Mouse (Mus musculus): ENCODE results near the gene Myo1b. TPM values are rescaled to one million over a fixed set of nuclear protein-coding genes. Genes with fewer than 3 reads are reported as not detected.

Gene Myo1b
- polyA plus RNA-seq, 1 experiment from 2014 or later = 68.3 TPM

DNA sequence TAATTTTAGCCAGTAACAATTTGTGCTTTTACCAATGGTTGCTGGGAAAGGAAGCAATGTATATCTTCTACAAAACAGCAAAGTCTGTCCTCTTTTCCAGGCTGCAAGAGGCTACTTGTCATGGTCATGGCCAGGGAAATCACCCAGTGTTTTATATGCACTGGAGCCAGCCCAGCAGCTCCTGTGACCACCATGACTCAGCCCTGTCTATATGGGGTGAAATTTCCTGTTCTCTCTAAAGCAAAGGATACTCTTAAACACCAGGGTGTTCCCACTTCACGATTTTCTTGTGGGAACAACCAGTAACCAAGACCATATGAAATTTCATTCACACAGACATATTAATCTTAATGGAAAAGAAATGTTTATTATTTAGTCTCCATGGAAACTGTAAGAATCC is 107.6 kb downstream of the Myo1b start:
- ATAC-seq (ENCODE audit: low FRiP score, low TSS enrichment) = no peak
- no peak overlapping the region for H3K27ac ChIP-seq (ENCODE audit: low read length)
- H3K4me2 ChIP-seq (replicated peaks; ENCODE audit: low read depth, low read length) = no peak overlapping the region
- H3K36me3 ChIP-seq (ENCODE audit: insufficient read depth, low read length) = no peaks in the 10 kb centered on the region; the same call in 1 of the 2 replicates
- H3K9me3 ChIP-seq (ENCODE audit: low read length) = no peaks in the 10 kb centered on the region
- H3K4me3 ChIP-seq (ENCODE audit: low read length) = no peak overlapping the region
- H3K4me1 ChIP-seq (ENCODE audit: insufficient read depth, low read length) = no peaks in the 10 kb centered on the region
- WGBS = 78% methylated on average over 1 of the region's 1 CpGs
- no peak overlapping the region for H3K9ac ChIP-seq (replicated peaks; ENCODE audit: low read length)
- H3K27me3 ChIP-seq (ENCODE audit: insufficient read depth, low read length) = no peaks in the 10 kb centered on the region

DNA sequence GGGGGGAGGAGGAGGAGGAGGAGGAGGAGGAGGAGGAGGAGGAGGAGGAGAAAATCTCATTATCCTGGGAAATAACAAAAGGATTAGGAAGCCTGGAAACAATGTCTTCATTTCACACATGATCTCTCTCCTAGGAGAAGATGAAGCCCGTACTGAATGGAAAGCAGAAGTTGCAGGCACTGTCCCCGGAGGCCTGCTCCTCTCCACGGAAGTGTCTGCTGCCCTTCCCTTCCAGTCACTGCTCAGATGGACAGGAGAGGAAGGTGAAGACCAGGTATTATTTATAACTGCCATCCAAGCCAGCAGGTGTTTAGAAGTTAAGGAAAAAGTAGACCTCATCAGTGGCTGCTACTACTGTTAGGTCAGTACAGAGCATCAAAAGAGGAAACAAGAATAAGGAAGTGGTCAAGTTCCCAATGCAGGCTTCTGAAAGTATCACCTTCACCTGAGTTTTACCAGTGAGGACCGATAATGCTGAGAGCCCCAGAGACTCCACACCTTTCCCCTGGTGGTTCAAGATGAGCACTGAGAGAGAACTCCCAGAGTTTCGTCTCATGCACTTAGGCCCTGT is 110.7 kb downstream of the Myo1b start:
- WGBS = 83% methylated on average over 5 of the region's 5 CpGs
- H3K9me3 ChIP-seq (ENCODE audit: low read length) = no peaks in the 10 kb centered on the region
- H3K36me3 ChIP-seq (ENCODE audit: insufficient read depth, low read length) = peaks cover 12% of the 10 kb centered on the region
- H3K9ac ChIP-seq (replicated peaks; ENCODE audit: low read length) = no peak overlapping the region
- H3K4me2 ChIP-seq (replicated peaks; ENCODE audit: low read depth, low read length) = no peak overlapping the region
- H3K4me1 ChIP-seq (ENCODE audit: insufficient read depth, low read length) = no peaks in the 10 kb centered on the region
- no peak overlapping the region for H3K27ac ChIP-seq (ENCODE audit: low read length)
- no peak overlapping the region for H3K4me3 ChIP-seq (ENCODE audit: low read length)
- H3K27me3 ChIP-seq (ENCODE audit: insufficient read depth, low read length) = no peaks in the 10 kb centered on the region
- no peak for ATAC-seq (ENCODE audit: low FRiP score, low TSS enrichment)

DNA sequence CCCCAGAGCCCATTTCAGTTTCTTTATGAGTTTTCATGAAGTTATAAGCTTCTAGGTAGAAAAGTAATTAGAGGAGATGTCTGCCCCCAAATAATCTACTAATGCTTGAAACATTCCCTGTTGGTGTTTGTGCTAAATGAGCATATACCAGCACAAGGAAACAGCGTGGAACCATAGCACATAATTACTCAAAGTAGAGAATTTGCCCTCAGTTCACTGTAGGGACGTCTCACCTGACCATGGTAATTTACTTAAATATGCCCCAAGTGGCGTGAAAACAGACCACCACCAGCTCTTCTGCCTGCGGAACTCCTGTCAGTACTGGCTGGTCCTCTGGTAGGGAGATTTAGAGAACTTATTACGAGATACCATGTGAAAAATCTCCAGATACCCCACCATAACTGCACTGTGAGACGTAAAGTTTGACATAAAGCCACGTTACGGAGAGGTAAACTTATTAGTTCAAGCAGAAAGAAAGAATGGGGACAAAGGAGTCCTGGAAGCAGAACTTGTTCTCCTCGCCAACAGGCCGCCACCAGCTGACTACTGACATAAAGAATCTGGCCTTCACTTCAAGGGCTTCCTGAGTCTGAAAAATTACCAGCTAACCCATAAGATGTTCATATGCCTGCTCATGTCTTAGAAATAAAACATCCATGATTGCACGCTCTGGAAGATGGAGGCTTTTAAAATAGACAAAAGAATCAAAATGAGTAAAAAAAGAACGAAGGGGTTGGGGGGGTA is 111.4 kb downstream of the Myo1b start:
- Histone ChIP-seq H3K9me3 (ENCODE audit: low read length) (no peaks in the 10 kb centered on the region), H3K4me1 (ENCODE audit: insufficient read depth, low read length) (no peaks in the 10 kb centered on the region), H3K9ac (replicated peaks; ENCODE audit: low read length) (no peak overlapping the region), H3K27me3 (ENCODE audit: insufficient read depth, low read length) (no peaks in the 10 kb centered on the region), H3K4me2 (replicated peaks; ENCODE audit: low read depth, low read length) (no peak overlapping the region), H3K4me3 (ENCODE audit: low read length) (no peak overlapping the region), H3K27ac (ENCODE audit: low read length) (no peak overlapping the region), H3K36me3 (ENCODE audit: insufficient read depth, low read length) (peaks cover 19% of the 10 kb centered on the region)
- 81% methylated on average over 11 of the region's 12 CpGs for WGBS
- ATAC-seq (ENCODE audit: low FRiP score, low TSS enrichment) = no peak

DNA sequence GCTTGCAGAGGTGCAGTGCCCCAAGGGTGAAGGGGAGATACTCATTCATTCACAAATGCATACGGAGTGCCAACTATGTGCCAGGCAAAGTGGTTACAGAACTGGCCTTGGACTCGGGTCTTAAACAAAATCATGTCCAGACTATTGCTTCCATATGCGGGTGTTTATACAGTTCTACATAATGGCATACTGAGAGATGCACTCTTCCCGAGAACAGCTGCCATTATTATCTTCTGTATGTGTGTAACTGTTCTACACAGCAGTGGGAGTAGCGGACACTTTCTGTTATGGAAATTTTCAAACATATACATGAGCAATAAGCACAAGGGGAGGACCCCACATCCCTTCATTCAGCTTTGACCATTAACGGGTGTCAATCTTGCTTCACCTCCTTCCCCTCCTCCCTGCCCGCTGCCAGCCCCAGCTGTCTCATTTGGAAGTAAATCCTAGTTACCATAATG is 117.8 kb downstream of the Myo1b start:
- Histone ChIP-seq H3K9me3 (ENCODE audit: low read length) (no peaks in the 10 kb centered on the region), H3K36me3 (ENCODE audit: insufficient read depth, low read length) (peaks cover 34% of the 10 kb centered on the region), H3K9ac (replicated peaks; ENCODE audit: low read length) (no peak overlapping the region), H3K4me3 (ENCODE audit: low read length) (no peak overlapping the region), H3K4me1 (ENCODE audit: insufficient read depth, low read length) (no peaks in the 10 kb centered on the region), H3K27ac (ENCODE audit: low read length) (no peak overlapping the region), H3K27me3 (ENCODE audit: insufficient read depth, low read length) (no peaks in the 10 kb centered on the region), H3K4me2 (replicated peaks; ENCODE audit: low read depth, low read length) (no peak overlapping the region)
- 83% methylated on average over 7 of the region's 7 CpGs for WGBS
- ATAC-seq (ENCODE audit: low FRiP score, low TSS enrichment) = no peak

DNA sequence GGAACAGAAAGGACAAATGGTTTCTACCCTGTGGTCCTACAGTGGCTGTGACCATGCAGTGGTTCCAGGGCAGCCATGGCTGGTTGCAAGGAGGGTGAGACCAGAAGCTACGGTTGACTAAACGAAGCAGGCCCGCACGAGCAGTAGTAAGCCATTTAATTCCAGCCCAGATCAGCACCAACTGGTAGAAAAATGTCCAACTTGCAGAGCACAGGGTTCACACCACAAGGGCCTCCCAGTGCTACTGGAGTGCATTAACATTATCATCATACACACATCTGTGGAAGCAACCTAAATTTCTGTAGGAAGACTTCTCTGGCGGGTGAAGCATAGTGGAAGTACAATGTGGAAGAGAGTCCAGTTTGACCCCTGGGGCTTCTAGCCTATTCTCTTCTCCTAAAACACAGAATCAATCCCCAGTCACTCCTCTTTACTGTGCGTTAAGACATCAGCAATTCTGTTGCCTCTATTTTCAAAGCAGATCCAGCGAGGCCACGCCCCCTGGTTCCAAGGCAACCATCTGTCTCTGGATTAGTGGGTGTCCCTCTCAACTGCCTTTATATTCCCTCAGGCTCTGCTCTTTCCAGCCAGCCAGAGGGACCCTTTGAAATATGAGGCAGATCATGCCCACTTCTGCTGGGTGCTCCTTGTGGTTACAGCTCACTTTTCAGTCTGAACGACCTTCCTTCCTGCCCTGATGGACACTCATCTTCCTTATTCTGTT is 120.1 kb downstream of the Myo1b start:
- peaks cover 44% of the 10 kb centered on the region for H3K36me3 ChIP-seq (ENCODE audit: insufficient read depth, low read length)
- ATAC-seq (ENCODE audit: low FRiP score, low TSS enrichment) = no peak
- no peak overlapping the region for H3K27ac ChIP-seq (ENCODE audit: low read length)
- H3K4me2 ChIP-seq (replicated peaks; ENCODE audit: low read depth, low read length) = no peak overlapping the region
- no peak overlapping the region for H3K4me3 ChIP-seq (ENCODE audit: low read length)
- H3K9ac ChIP-seq (replicated peaks; ENCODE audit: low read length) = no peak overlapping the region
- no peaks in the 10 kb centered on the region for H3K4me1 ChIP-seq (ENCODE audit: insufficient read depth, low read length)
- WGBS = 67% methylated on average over 9 of the region's 9 CpGs
- H3K9me3 ChIP-seq (ENCODE audit: low read length) = no peaks in the 10 kb centered on the region
- no peaks in the 10 kb centered on the region for H3K27me3 ChIP-seq (ENCODE audit: insufficient read depth, low read length)

DNA sequence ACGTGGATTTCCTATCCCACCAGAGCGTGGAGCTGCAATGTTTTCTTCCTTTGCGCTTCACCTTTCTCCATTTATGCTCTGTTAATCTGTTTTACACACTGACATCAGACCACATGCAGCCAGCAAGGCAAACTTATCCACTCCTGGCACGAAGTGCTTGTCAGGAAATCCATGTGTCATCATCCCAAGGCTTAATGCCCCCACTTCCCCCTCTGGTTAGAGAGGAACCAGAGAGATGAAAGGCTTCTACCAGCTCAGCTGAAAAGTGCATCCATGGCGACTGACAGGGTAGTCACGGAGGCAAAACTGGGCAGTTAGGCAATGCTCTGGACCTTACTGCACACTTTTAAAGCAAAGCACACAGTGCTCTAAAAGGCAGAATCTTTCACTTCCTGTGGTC is 126.6 kb downstream of the Myo1b start:
- no peak overlapping the region for H3K27ac ChIP-seq (ENCODE audit: low read length)
- no peak overlapping the region for H3K4me3 ChIP-seq (ENCODE audit: low read length)
- H3K4me2 ChIP-seq (replicated peaks; ENCODE audit: low read depth, low read length) = no peak overlapping the region
- WGBS = 73% methylated on average over 6 of the region's 6 CpGs
- H3K9me3 ChIP-seq (ENCODE audit: low read length) = no peaks in the 10 kb centered on the region
- peaks cover 26% of the 10 kb centered on the region for H3K36me3 ChIP-seq (ENCODE audit: insufficient read depth, low read length)
- no peak for ATAC-seq (ENCODE audit: low FRiP score, low TSS enrichment)
- no peaks in the 10 kb centered on the region for H3K27me3 ChIP-seq (ENCODE audit: insufficient read depth, low read length)
- H3K4me1 ChIP-seq (ENCODE audit: insufficient read depth, low read length) = no peaks in the 10 kb centered on the region
- no peak overlapping the region for H3K9ac ChIP-seq (replicated peaks; ENCODE audit: low read length)

DNA sequence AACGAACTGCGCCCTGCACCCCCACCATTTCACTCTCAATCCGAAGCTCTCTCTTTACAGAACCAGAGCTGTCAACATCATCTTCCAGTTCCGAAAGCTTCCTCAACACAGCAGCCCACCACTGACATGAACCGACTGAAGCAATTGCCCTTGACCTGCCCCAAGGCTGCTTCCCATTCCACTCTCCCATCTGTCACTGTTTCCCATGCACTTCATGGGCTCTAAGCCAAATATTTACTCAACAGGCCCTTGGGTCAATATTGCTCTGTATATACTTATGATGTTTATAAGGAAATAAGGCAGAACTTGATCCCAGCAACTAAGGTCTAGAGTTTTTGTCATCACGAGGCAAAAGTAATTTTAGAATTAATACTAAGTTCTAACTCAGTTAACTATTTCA is 133.8 kb downstream of the Myo1b start:
- Histone ChIP-seq H3K9me3 (ENCODE audit: low read length) (no peaks in the 10 kb centered on the region), H3K4me3 (ENCODE audit: low read length) (no peak overlapping the region), H3K4me2 (replicated peaks; ENCODE audit: low read depth, low read length) (no peak overlapping the region), H3K27ac (ENCODE audit: low read length) (no peak overlapping the region), H3K36me3 (ENCODE audit: insufficient read depth, low read length) (peaks cover 29% of the 10 kb centered on the region), H3K4me1 (ENCODE audit: insufficient read depth, low read length) (0 out of 2 replicates have a peak, but pooled peaks cover 2% of the 10 kb centered on the region), H3K27me3 (ENCODE audit: insufficient read depth, low read length) (no peaks in the 10 kb centered on the region), H3K9ac (replicated peaks; ENCODE audit: low read length) (no peak overlapping the region)
- 52% methylated on average over 6 of the region's 6 CpGs for WGBS
- ATAC-seq (ENCODE audit: low FRiP score, low TSS enrichment) = no peak

DNA sequence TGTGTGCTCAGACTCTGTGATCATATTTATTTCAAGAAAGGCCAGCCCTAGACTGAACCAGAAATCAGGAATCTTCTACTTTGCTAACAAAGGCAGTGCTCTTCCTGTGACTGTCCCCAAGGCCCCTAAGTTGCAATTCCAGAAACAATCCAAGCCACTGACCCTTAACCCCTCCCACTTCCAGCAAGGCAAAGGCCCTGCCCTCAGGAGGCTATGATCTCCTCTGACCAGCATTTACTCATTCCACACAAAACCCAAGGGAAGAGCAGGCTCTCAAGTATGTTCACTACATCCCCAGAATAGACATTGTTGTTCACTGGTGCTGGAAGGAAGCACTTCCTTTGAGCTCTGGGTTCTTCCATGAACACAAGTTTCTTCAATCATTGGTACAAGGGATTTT is 135.5 kb downstream of the Myo1b start:
- H3K4me1 ChIP-seq (ENCODE audit: insufficient read depth, low read length) = 0 out of 2 replicates have a peak, but pooled peaks cover 2% of the 10 kb centered on the region
- no peak overlapping the region for H3K4me3 ChIP-seq (ENCODE audit: low read length)
- ATAC-seq (ENCODE audit: low FRiP score, low TSS enrichment) = no peak
- no peak overlapping the region for H3K27ac ChIP-seq (ENCODE audit: low read length)
- H3K27me3 ChIP-seq (ENCODE audit: insufficient read depth, low read length) = no peaks in the 10 kb centered on the region
- no peaks in the 10 kb centered on the region for H3K9me3 ChIP-seq (ENCODE audit: low read length)
- peaks cover 41% of the 10 kb centered on the region for H3K36me3 ChIP-seq (ENCODE audit: insufficient read depth, low read length)
- no peak overlapping the region for H3K4me2 ChIP-seq (replicated peaks; ENCODE audit: low read depth, low read length)
- H3K9ac ChIP-seq (replicated peaks; ENCODE audit: low read length) = no peak overlapping the region

DNA sequence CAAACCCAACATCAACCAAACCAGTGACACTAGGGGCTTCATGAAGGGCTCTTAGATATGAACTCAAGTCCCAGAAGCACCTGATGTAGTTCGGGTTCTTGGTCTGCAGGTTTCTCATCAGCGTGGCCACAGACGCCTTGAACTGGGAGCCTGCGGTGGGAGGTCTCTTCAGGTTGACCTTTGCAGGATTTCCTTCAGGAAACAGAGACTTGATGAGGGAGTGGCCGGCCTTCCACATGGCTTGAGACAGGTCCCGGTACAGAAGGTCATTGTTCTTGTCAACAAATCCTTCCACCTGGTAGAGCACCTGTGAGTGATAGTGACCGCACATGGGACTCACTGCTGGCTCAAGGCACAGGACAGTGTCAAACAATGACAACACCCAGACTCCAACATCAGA is 137.6 kb downstream of the Myo1b start:
- H3K4me1 ChIP-seq (ENCODE audit: insufficient read depth, low read length) = 0 out of 2 replicates have a peak, but pooled peaks cover 2% of the 10 kb centered on the region
- no peaks in the 10 kb centered on the region for H3K27me3 ChIP-seq (ENCODE audit: insufficient read depth, low read length)
- 85% methylated on average over 7 of the region's 7 CpGs for WGBS
- ATAC-seq (ENCODE audit: low FRiP score, low TSS enrichment) = no peak
- H3K4me2 ChIP-seq (replicated peaks; ENCODE audit: low read depth, low read length) = no peak overlapping the region
- peaks cover 52% of the 10 kb centered on the region for H3K36me3 ChIP-seq (ENCODE audit: insufficient read depth, low read length)
- H3K9me3 ChIP-seq (ENCODE audit: low read length) = no peaks in the 10 kb centered on the region; the same call in 1 of the 2 replicates
- no peak overlapping the region for H3K27ac ChIP-seq (ENCODE audit: low read length)
- H3K9ac ChIP-seq (replicated peaks; ENCODE audit: low read length) = no peak overlapping the region
- no peak overlapping the region for H3K4me3 ChIP-seq (ENCODE audit: low read length)

DNA sequence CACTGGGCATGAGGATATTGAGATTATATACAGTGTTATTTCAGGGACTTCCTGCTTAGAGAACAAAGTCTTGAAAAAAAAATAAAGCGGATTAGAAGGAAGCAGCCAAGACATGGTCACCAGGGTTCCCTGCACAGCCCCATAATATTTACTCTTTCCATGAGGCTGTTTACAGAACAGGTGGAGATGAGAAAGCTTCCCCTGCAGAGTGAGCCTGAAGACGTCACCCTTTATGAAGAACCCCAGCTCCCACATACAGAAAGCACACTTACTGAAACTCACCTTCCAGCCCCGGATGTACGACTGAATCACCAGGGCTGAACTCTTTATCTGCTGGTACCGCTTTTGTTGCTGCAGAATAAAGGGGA is 145.4 kb downstream of the Myo1b start:
- Histone ChIP-seq H3K27me3 (ENCODE audit: insufficient read depth, low read length) (no peaks in the 10 kb centered on the region), H3K4me1 (ENCODE audit: insufficient read depth, low read length) (no peaks in the 10 kb centered on the region), H3K4me3 (ENCODE audit: low read length) (no peak overlapping the region), H3K9ac (replicated peaks; ENCODE audit: low read length) (no peak overlapping the region), H3K4me2 (replicated peaks; ENCODE audit: low read depth, low read length) (no peak overlapping the region), H3K36me3 (ENCODE audit: insufficient read depth, low read length) (peaks cover 65% of the 10 kb centered on the region), H3K27ac (ENCODE audit: low read length) (no peak overlapping the region), H3K9me3 (ENCODE audit: low read length) (no peaks in the 10 kb centered on the region; the same call in 1 of the 2 replicates)
- WGBS = 84% methylated on average over 5 of the region's 5 CpGs
- ATAC-seq (ENCODE audit: low FRiP score, low TSS enrichment) = no peak

All from kidney, embryonic 16.5 days (tissue).